ENCODE assay signal across 21 mouse cellular contexts in the genomic region with DNA sequence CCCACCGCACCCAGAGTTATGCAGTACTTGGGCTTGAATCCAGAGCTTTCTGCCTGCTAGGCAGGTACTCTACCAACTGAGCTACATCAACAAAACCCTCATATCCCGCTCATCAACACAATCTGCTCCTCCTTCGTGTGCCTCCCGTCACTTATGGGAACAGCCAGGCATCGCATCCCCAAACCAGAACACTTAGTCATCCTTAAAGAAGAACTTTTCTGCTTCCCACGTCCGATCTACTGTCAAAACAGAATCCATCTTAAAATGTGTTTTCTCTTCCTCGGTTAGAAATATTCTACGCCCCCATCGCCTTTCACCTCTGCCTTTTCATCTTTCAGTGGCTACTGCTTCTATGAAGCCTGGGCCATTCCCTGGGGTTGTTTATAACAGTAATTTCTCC.
"Had no signal": no experiment of that assay in that cellular context is flagged by ENCODE, and none has a peak within 500 bp of the region (broad histone marks: within the 10 kb centered on the region; RNA-seq: fewer than 3 reads in every experiment).

No protein-coding gene starts in this region.

- H3K27ac ChIP-seq: kidney, postnatal 0 days; limb, embryonic 10.5 days; limb, embryonic 13.5 days; liver, embryonic 12.5 days; liver, embryonic 15.5 days; lung, embryonic 15.5 days; midbrain, embryonic 10.5 days; midbrain, embryonic 13.5 days; neural tube, embryonic 13.5 days; stomach, embryonic 15.5 days had no signal

- DNase-seq: kidney, adult 2 months; kidney, postnatal 25 days; liver; lung, adult 18-20 months; lung, postnatal 10 days; lung, postnatal 36 days; retina, postnatal 1 day; spleen, adult 18-20 months; thymus, postnatal 25 days had no signal

- H3K4me3 ChIP-seq: limb, embryonic 10.5 days; limb, embryonic 13.5 days; liver, embryonic 12.5 days; liver, embryonic 15.5 days; lung, embryonic 15.5 days; megakaryocyte, embryonic 14.5 days; midbrain, embryonic 10.5 days; midbrain, embryonic 13.5 days; myocyte; neural tube, embryonic 13.5 days; stomach, embryonic 15.5 days had no signal
